Mouse (Mus musculus): ENCODE measurements around the gene Gm39566.

Gene Gm39566

DNA sequence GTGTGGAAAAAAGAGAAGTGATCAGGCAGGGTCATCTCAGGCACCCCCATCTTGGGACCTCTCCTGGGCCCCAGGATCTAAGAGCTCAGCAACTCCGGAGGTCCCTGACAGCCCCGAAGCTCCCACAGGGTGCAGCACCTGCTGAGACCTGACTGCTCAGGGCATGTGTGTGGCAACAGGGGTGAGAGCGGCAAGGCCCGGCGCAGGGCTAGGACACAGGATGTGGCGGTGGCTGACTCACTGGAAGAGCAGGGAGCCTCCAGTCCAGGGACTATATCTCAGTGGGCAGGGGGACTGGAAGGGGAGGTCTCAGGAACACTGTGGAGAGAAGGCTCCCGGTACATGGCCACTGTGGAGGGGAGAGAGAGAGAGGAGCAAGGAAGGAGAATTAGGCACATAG, 17.2 kb downstream of the Gm39566 start:
- no peak for DNase-seq (ENCODE audit: low spot score in 2 of 2)

DNA sequence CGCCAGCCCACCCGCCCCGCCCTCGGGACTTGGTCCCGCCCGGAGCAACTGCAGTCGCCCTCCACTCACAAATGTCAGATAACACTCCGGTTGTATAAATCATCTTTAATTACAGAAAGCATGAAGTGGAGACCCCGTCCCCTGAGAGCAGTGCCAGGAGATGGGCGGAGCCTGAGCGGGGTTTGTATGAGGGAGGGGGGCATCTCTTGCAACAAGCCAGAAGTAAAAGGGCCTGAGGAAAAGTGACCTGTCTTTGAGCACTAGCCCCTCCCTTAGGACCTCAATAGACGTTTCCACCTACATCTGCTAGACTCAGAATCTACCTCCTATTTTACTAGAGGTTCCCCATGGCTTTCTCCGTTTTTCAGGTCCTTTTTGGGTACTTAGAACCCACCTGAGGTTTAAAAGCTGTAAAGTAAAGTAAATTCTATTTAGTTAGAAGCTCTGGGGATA, 19.1 kb downstream of the Gm39566 start:
- no peak for DNase-seq (ENCODE audit: low spot score in 2 of 2)

DNA sequence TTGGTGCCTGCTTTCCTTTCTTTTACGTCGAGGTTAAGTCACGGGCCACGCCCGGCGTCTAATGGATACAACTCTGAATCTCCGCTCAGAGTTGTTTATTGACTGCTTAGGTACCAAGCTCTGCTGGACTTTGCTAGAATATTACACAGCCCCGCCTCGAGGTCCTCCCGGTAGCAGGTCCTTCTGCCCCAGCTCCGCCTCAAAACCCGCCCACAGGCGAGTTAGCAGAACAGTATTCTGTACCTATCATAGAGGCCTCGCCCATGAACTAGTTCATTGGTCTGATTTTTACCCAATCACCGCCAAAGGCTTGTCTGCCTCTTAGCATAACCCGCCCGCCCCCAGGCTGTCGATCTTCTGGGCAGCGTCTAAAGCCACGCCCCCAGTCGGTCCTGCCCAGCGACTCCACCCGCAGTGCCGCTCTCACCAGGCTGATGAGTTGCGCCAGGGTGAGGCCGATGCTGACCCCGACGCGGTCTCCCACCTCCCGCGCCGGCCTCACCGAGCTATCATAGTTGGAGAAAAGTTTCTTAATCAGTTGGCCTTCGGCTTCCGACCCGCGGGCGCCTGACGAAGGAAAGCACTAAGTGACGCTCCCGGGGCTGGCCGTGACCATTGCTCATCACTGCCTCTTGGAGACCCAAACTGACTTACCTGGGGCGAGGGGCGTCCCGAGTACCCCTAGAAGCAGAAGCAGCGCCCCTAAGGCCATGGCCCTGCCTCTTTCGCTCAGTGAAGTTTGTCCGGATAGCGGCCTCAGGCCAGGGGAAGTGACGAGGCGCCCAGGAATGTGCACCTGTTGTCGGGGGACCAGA, 19.7 kb downstream of the Gm39566 start, which contains the start of gene Chrnb1:
TSS of gene Chrnb1 (minus strand) at position 776 of the 815 bp plus-strand sequence.
- DNase-seq (ENCODE audit: low spot score in 2 of 2), result peak; percentile 87 to 90

- no peak for DNase-seq (ENCODE audit: low spot score in 2 of 2)
These were observed 21.7 kb downstream of the Gm39566 start for GRCm38 (mm10) chr11:69793429-69793828.

- no peak for DNase-seq (ENCODE audit: low spot score in 2 of 2)
These were observed 23.7 kb downstream of the Gm39566 start for GRCm38 (mm10) chr11:69791420-69791819.

DNA sequence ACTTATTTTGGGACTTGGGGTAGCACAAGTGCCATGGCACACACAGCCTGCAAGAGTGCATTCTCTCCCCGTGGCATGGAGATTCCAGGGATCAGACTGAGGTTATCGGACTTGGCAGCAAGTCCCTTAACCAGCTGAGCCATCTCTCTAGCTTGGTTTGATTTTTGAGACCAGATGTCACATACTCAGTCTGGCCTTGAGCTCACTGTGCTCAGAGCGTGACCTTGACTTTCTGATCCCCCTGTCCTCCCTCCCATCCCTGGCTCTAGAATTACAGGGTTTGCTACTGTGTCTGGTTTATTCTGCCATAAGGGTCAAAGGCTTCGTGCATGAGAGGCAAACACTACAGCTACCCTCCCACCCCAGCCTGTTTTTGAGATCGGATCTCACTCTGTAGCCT, 25.7 kb downstream of the Gm39566 start:
- DNase-seq (ENCODE audit: low spot score in 2 of 2), result no peak

GRCm38 (mm10) chr11:69787306-69787705, 27.8 kb downstream of the Gm39566 start:
- no peak for DNase-seq (ENCODE audit: low spot score in 2 of 2)

- DNase-seq (ENCODE audit: low spot score in 2 of 2), result no peak
These were observed 30.3 kb downstream of the Gm39566 start for GRCm38 (mm10) chr11:69784793-69785272.

- no peak for DNase-seq (ENCODE audit: low spot score in 2 of 2)
These were observed 33.3 kb downstream of the Gm39566 start for GRCm38 (mm10) chr11:69781828-69782227.

DNA sequence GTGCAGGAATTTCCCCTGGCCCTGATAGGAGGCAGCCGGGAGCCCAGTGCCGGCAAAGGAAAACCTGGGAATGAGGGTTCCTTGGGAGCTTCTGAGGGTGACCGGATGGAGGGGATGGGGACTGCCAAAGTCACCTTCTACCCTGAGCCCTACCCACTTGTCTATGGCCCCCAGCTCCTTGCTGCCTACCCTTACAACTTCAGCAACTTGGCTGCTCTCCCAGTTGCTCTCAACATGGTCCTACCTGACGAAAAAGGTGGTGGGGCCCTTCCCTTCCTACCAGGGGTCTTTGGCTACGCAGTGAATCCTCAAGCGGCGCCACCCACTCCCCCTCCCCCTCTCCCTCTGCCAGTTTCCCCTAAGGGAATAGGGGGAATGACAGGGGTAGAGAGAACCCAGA, 36.1 kb downstream of the Gm39566 start:
- no peak for DNase-seq (ENCODE audit: low spot score in 2 of 2)

GRCm38 (mm10) chr11:69778258-69778982, 36.7 kb downstream of the Gm39566 start:
- DNase-seq (ENCODE audit: low spot score in 2 of 2), result no peak

- no peak for DNase-seq (ENCODE audit: low spot score in 2 of 2)
These were observed 37.4 kb downstream of the Gm39566 start for GRCm38 (mm10) chr11:69777504-69778257.

- DNase-seq (ENCODE audit: low spot score in 2 of 2), result no peak
These were observed 38.6 kb downstream of the Gm39566 start for GRCm38 (mm10) chr11:69776488-69776887.

- no peak for DNase-seq (ENCODE audit: low spot score in 2 of 2)
These were observed 39.4 kb downstream of the Gm39566 start for GRCm38 (mm10) chr11:69775716-69776115.

GRCm38 (mm10) chr11:69774961-69775360, 40.1 kb downstream of the Gm39566 start:
- no peak for DNase-seq (ENCODE audit: low spot score in 2 of 2)

GRCm38 (mm10) chr11:69767625-69767909, 47.5 kb downstream of the Gm39566 start:
- DNase-seq (ENCODE audit: low spot score in 2 of 2), result no peak

- DNase-seq (ENCODE audit: low spot score in 2 of 2), result no peak
These were observed 48.0 kb downstream of the Gm39566 start for GRCm38 (mm10) chr11:69766872-69767624.

DNA sequence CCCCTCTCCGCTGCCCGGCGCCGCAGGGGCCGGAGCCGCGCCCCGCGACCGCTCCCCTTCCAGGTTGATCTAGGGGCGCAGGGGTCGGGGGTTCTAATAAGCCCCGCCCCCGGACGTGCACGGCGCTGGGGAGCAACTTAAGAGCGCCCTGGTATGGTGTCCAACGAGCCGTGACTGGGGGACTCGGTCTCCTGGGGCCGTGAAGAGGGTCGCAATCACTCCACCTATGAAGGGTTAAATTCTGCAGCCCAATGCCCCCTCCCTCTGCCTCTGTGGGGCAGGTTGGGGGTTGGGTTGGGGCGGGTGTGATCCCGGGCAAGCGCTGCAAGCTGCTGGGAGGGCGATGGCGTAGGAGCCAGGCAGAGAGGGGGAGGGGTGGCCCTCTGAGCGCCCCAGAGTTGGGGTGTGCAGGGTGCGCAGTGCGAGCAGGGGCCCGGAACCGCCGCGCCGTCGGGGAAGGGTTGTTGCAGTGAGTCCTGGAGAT, 48.9 kb downstream of the Gm39566 start:
- DNase-seq (ENCODE audit: low spot score in 2 of 2), result peak; percentile 71 to 77

DNA sequence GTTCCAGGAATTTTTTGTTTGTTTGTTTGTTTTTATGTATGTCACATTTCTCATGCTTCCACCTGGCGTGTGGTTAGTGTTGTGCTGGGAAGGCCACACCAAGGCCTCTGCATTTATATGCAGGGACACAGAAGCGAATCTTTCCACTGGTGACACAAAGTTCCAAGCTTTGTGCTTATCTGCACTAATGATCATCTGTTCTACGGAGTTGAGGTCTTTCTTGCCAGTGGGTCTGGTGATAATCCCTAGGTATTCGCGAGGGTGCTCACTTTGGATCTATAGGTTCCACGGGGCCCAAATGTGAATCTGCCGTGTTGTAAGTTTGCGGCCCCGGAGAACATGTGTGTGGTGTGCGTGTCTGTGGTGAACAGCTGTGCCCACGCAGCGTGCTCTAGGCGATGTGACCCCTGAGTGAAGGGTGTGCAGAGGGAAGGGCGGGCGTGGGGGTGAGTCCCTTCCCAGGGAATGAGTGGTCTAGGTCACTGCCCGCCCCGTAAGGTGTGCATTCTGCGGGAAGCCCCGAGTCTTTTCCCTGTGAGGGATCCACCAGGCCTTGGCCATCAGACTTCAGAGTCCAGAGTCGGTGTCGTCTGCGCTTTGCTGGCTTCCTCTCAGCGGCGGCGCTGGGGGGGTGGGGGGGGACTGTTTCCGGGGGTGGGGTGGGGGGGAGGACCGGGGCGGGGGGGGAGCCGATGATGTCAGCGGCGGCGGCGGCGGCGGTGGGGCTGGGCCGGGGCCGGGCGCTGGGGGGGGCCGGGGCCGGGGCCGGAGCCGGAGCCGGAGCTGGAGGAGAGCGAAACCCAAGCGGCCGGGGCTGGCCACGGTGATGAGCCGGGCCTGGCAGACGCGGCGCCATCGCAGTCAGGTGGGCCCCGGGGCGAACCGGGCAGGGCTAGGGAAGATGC, 49.6 kb downstream of the Gm39566 start, which contains the start of gene Zbtb4:
TSS of gene Zbtb4 (plus strand) at position 692 of the 905 bp plus-strand sequence.
- peak in 1 of 2 experiments; percentile 32 for DNase-seq (ENCODE audit: low spot score in 2 of 2)

DNA sequence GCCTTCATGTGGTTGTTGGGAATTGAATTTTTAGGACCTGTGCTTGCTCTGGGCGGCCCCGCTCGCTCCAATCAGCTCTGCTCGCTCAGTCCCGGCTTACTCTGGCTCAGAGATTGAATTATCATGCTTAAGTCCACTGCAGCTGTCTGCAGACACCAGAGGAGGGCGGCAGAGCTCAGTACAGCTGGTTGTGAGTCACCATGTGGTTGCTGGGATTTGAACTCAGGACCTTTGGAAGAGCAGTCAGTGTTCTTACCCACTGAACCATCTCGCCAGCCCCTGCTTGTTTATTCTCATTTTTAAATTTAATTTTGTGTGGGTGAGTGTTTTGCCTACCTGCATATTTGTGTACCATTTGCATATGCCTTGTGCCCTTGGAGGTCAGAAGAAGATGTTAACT, 51.5 kb downstream of the Gm39566 start:
- DNase-seq (ENCODE audit: low spot score in 2 of 2), result no peak
